Comparison of ENCODE assay signal across 34 mouse cellular contexts in genomic region chr1:118297719-118298118, GRCm38 (mm10).
"Had no signal": no experiment of that assay in that cellular context is flagged by ENCODE, and none has a peak within 500 bp of the region (broad histone marks: within the 10 kb centered on the region; RNA-seq: fewer than 3 reads in every experiment).

No protein-coding gene starts in this region.

- H3K9ac ChIP-seq: heart, embryonic 13.5 days; heart, embryonic 15.5 days; hindbrain, embryonic 12.5 days; hindbrain, embryonic 13.5 days; hindbrain, embryonic 14.5 days; hindbrain, embryonic 15.5 days; intestine, embryonic 15.5 days; kidney, embryonic 15.5 days had no signal

- H3K27me3 ChIP-seq: heart, embryonic 13.5 days; heart, embryonic 15.5 days; hindbrain, embryonic 12.5 days; hindbrain, embryonic 13.5 days; hindbrain, embryonic 15.5 days; intestine, embryonic 15.5 days; kidney, embryonic 15.5 days had no signal

- H3K27ac ChIP-seq: heart, adult 2 months; heart, embryonic 13.5 days; heart, embryonic 15.5 days; hindbrain, embryonic 10.5 days; hindbrain, embryonic 12.5 days; hindbrain, embryonic 13.5 days; hindbrain, embryonic 14.5 days; hindbrain, embryonic 15.5 days; hindbrain, postnatal 0 days; intestine, embryonic 15.5 days; kidney, embryonic 15.5 days; kidney, postnatal 0 days; layer of hippocampus, adult 2 months had no signal

- H3K4me3 ChIP-seq: heart, adult 2 months; heart, embryonic 13.5 days; heart, embryonic 15.5 days; hindbrain, embryonic 10.5 days; hindbrain, embryonic 12.5 days; hindbrain, embryonic 13.5 days; hindbrain, embryonic 15.5 days; intestine, embryonic 15.5 days; kidney, embryonic 15.5 days; layer of hippocampus, adult 2 months had no signal

- H3K4me1 ChIP-seq: heart, embryonic 13.5 days; heart, embryonic 15.5 days; hindbrain, embryonic 10.5 days; hindbrain, embryonic 12.5 days; hindbrain, embryonic 13.5 days; hindbrain, embryonic 15.5 days; intestine, embryonic 15.5 days; kidney, embryonic 15.5 days had no signal

- ATAC-seq: hindbrain, embryonic 16.5 days; hindbrain, postnatal 0 days; inflammation-experienced regulatory T-cells, adult 6 months; intestine, embryonic 15.5 days; intestine, embryonic 16.5 days; intestine, postnatal 0 days had no signal

- DNase-seq: heart, adult 2 months; heart, postnatal 10 days; heart, postnatal 14 days; heart, postnatal 36 days; heart, postnatal 4 days; kidney, adult 11 months; kidney, adult 18-20 months; kidney, adult 2 months; kidney, adult 8-10 months; kidney, adult 9 months; kidney, postnatal 10 days; kidney, postnatal 14 days; kidney, postnatal 25 days; kidney, postnatal 36 days; kidney, postnatal 4 days; layer of hippocampus, adult 9-11 months; layer of hippocampus, postnatal 36 days had no signal

- H3K9me3 ChIP-seq: heart, embryonic 13.5 days; heart, embryonic 15.5 days; hindbrain, embryonic 10.5 days; hindbrain, embryonic 12.5 days; hindbrain, embryonic 13.5 days; hindbrain, embryonic 15.5 days; intestine, embryonic 15.5 days; kidney, embryonic 15.5 days had no signal

- H3K4me2 ChIP-seq: heart, embryonic 11.5 days; heart, embryonic 13.5 days; heart, embryonic 15.5 days; hindbrain, embryonic 12.5 days; hindbrain, embryonic 13.5 days; hindbrain, embryonic 14.5 days; hindbrain, embryonic 15.5 days; intestine, embryonic 15.5 days; kidney, embryonic 15.5 days had no signal
